Mouse (Mus musculus) megakaryocyte, embryonic 14.5 days (primary cell): ENCODE results near the gene Gpa33.

Experiments
- FLI1 ChIP-seq: IDR thresholded peaks from 2 replicates; pipeline ENCODE4 v1.6.1; 2012; ENCODE audit warnings: low read length, inconsistent platforms, mixed read lengths
- GATA1 ChIP-seq: IDR thresholded peaks from 3 replicates; pipeline ENCODE4 v1.6.1; 2012; ENCODE audit warnings: mixed read lengths, low read length, inconsistent platforms, borderline replicate concordance

- TF ChIP-seq GATA1 (no peak), FLI1 (no peak)
Observed at GRCm38 (mm10) chr1:166088446-166089170, 41.4 kb upstream of the Gpa33 start.
